Mouse (Mus musculus): ENCODE measurements at regions not wholly inside any gene's neighbourhood (a gene's known extent, or its start where the extent isn't known, plus 50 kb on each side); places are given as distances from the start of the nearest gene placed in this dataset.
A peak's percentile ranks its signal among the peaks of the same experiment; 100 is the strongest.

GRCm38 (mm10) chr9:41595749-41596148 lies 434.3 kb upstream of the Ubash3b start:
- Histone ChIP-seq H3K27ac (no peak overlapping the region), H3K9me3 (no peaks in the 10 kb centered on the region; the same call in 1 of the 2 replicates), H3K4me1 (peaks cover 2% of the 10 kb centered on the region; the same call in 1 of the 2 replicates), H3K4me2 (no peak overlapping the region), H3K27me3 (replicated peaks) (no peaks in the 10 kb centered on the region), H3K4me3 (replicated peaks) (no peak overlapping the region), H3K36me3 (no peaks in the 10 kb centered on the region), H3K9ac (no peak overlapping the region)
- ATAC-seq (ENCODE audit: insufficient read depth, low FRiP score, low read depth) = no peak
- 53% methylated on average over 5 of the region's 5 CpGs for WGBS

DNA sequence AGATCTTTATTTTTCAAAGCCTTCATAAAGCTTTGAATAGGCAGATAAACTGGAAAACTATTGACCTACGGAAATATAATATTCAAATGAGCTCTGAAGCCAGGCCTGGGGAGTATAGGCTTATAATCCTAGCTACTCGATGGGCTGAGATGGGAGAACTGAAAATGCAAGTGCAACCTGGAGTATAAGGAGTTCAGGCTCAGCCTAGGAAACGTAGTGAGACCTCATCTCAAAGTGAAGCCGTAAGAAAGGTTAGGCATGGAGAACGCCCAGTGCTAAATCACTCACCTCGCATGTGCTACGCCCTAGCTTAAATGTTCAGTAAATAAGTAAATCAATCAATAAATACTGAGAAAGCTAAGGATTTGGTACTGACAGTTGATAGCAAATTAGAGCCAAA lies 432.5 kb upstream of the Ubash3b start:
- Histone ChIP-seq H3K27me3 (replicated peaks) (no peaks in the 10 kb centered on the region), H3K4me1 (no peaks in the 10 kb centered on the region), H3K9ac (no peak overlapping the region), H3K9me3 (no peaks in the 10 kb centered on the region; the same call in 1 of the 2 replicates), H3K36me3 (no peaks in the 10 kb centered on the region), H3K4me3 (replicated peaks) (no peak overlapping the region), H3K27ac (no peak overlapping the region), H3K4me2 (no peak overlapping the region)
- no peak for ATAC-seq (ENCODE audit: insufficient read depth, low FRiP score, low read depth)
- WGBS = 74% methylated on average over 7 of the region's 7 CpGs

DNA sequence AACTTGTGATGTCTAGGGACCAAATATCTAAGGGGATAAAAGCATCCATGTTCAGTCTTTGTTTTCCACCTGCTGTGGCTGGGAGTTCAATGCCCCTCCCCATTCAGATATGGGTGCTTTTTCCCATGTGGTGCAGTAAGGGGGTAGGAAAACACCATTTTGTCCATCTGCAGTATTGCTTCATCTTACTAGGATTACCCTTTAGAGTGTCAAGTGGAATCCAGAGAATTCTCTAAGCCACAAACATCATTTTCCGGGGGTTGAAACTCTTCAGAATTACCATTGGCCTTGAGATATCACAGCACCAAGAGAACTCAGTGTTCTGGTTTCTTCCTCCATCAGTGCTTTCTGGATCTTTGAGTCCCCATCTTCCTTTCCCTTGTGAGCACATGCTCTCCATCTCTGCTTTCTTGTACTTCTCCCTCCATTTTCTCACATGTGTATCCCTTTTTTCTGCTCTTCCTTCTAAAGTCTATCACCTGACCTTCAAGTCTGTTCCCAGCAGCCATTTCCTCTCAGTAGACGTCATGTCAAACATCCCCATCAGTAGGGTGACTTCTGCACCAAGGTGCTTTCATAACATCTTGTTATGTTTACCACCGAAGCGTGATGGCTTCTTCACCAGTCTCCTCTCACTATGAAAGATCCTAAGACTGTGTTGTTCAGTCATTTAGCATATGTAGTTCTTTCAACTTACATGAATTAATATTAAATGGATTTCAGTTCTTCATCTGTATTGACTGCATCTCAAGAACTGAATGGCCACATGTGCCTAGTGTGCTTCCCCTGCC lies 431.6 kb upstream of the Ubash3b start:
- H3K9me3 ChIP-seq = no peaks in the 10 kb centered on the region; the same call in 1 of the 2 replicates
- WGBS = 86% methylated on average over 4 of the region's 4 CpGs
- no peak overlapping the region for H3K27ac ChIP-seq
- no peak overlapping the region for H3K4me3 ChIP-seq (replicated peaks)
- no peak for ATAC-seq (ENCODE audit: insufficient read depth, low FRiP score, low read depth)
- 0 out of 2 replicates have a peak, but pooled peaks cover 6% of the 10 kb centered on the region for H3K4me1 ChIP-seq
- H3K36me3 ChIP-seq = no peaks in the 10 kb centered on the region
- no peaks in the 10 kb centered on the region for H3K27me3 ChIP-seq (replicated peaks)
- H3K9ac ChIP-seq = no peak overlapping the region
- no peak overlapping the region for H3K4me2 ChIP-seq

GRCm38 (mm10) chr9:41592101-41592500 lies 430.6 kb upstream of the Ubash3b start:
- 90% methylated on average over 1 of the region's 1 CpGs for WGBS
- Histone ChIP-seq H3K4me1 (0 out of 2 replicates have a peak, but pooled peaks cover 9% of the 10 kb centered on the region), H3K4me2 (no peak overlapping the region), H3K27ac (no peak overlapping the region), H3K4me3 (replicated peaks) (no peak overlapping the region), H3K27me3 (replicated peaks) (no peaks in the 10 kb centered on the region), H3K9ac (no peak overlapping the region), H3K9me3 (no peaks in the 10 kb centered on the region; the same call in 1 of the 2 replicates), H3K36me3 (0 out of 2 replicates have a peak, but pooled peaks cover 2% of the 10 kb centered on the region)
- ATAC-seq (ENCODE audit: insufficient read depth, low FRiP score, low read depth) = no peak

DNA sequence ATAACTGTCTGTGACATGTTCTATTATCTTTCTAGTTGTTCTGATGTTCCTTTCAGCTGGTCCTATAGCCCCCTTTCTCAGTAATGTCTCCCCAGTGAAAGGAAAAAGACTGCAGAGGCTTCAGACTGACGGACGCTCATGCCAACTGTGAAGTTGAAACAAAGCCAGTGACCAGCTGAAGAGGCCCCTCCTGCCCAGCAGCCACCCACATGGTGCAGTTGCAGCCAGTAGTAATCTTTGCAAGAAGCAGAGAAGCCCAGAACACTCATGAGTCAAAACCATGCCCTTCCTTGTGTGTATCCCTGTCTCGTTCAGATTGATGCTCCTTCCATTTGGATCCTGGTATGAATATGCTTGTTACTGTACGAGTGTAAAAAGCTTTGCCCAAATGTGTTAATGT lies 428.7 kb upstream of the Ubash3b start:
- Histone ChIP-seq H3K27ac (no peak overlapping the region), H3K9ac (no peak overlapping the region), H3K4me2 (no peak overlapping the region), H3K9me3 (no peaks in the 10 kb centered on the region; the same call in 1 of the 2 replicates), H3K36me3 (0 out of 2 replicates have a peak, but pooled peaks cover 2% of the 10 kb centered on the region), H3K27me3 (replicated peaks) (no peaks in the 10 kb centered on the region), H3K4me3 (replicated peaks) (no peak overlapping the region), H3K4me1 (peaks cover 18% of the 10 kb centered on the region; the same call in 1 of the 2 replicates)
- ATAC-seq (ENCODE audit: insufficient read depth, low FRiP score, low read depth) = no peak
- WGBS = 82% methylated on average over 4 of the region's 4 CpGs

GRCm38 (mm10) chr9:41588466-41589425 lies 427.2 kb upstream of the Ubash3b start:
- Histone ChIP-seq H3K4me1 (peaks cover 18% of the 10 kb centered on the region; the same call in 1 of the 2 replicates), H3K36me3 (0 out of 2 replicates have a peak, but pooled peaks cover 2% of the 10 kb centered on the region), H3K27ac (peak overlapping the region; percentile 17; the same call in 1 of the 2 replicates), H3K9ac (no peak overlapping the region), H3K4me2 (no peak overlapping the region), H3K27me3 (replicated peaks) (no peaks in the 10 kb centered on the region), H3K4me3 (replicated peaks) (no peak overlapping the region), H3K9me3 (no peaks in the 10 kb centered on the region; the same call in 1 of the 2 replicates)
- WGBS = 73% methylated on average over 9 of the region's 9 CpGs
- no peak for ATAC-seq (ENCODE audit: insufficient read depth, low FRiP score, low read depth)

DNA sequence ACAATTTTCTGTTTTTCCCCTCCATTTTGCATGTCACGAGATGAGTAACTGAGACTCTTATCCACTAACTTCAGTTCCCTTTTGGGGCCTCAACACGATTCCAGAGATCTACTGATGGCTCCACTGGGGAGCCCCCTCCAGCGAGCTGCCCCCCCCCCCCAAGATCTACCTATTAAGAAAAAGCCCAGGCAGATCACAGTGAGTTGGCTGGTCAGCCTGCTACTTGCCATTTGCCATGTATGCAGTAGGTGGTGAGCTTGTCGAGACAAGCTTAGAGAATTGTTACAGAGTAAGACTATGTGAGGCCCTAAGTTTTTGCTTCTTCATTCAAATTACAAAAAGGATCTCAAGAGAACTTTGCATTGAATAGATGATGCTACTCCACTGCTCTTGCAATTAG lies 426.3 kb upstream of the Ubash3b start:
- 0 out of 2 replicates have a peak, but pooled peaks cover 2% of the 10 kb centered on the region for H3K36me3 ChIP-seq
- H3K9ac ChIP-seq = no peak overlapping the region
- WGBS = 42% methylated on average over 4 of the region's 4 CpGs
- no peak overlapping the region for H3K4me3 ChIP-seq (replicated peaks)
- peak overlapping the region; percentile 23; the same call in 1 of the 2 replicates for H3K27ac ChIP-seq
- no peak for ATAC-seq (ENCODE audit: insufficient read depth, low FRiP score, low read depth)
- no peaks in the 10 kb centered on the region for H3K27me3 ChIP-seq (replicated peaks)
- peak overlapping the region; percentile 14; the same call in 1 of the 2 replicates for H3K4me2 ChIP-seq
- peaks cover 18% of the 10 kb centered on the region; the same call in 1 of the 2 replicates for H3K4me1 ChIP-seq
- no peaks in the 10 kb centered on the region; the same call in 1 of the 2 replicates for H3K9me3 ChIP-seq

- H3K9ac ChIP-seq = no peak overlapping the region
- ATAC-seq (ENCODE audit: insufficient read depth, low FRiP score, low read depth) = no peak
- peaks cover 18% of the 10 kb centered on the region; the same call in 1 of the 2 replicates for H3K4me1 ChIP-seq
- no peaks in the 10 kb centered on the region for H3K27me3 ChIP-seq (replicated peaks)
- H3K4me3 ChIP-seq (replicated peaks) = no peak overlapping the region
- peak overlapping the region; percentile 45; the same call in 1 of the 2 replicates for H3K4me2 ChIP-seq
- 0 out of 2 replicates have a peak, but pooled peaks cover 2% of the 10 kb centered on the region for H3K36me3 ChIP-seq
- 70% methylated on average over 4 of the region's 4 CpGs for WGBS
- H3K27ac ChIP-seq = peak overlapping the region; percentile 26; the same call in 1 of the 2 replicates
- H3K9me3 ChIP-seq = no peaks in the 10 kb centered on the region; the same call in 1 of the 2 replicates
These were observed 425.6 kb upstream of the Ubash3b start for GRCm38 (mm10) chr9:41586966-41587570.

DNA sequence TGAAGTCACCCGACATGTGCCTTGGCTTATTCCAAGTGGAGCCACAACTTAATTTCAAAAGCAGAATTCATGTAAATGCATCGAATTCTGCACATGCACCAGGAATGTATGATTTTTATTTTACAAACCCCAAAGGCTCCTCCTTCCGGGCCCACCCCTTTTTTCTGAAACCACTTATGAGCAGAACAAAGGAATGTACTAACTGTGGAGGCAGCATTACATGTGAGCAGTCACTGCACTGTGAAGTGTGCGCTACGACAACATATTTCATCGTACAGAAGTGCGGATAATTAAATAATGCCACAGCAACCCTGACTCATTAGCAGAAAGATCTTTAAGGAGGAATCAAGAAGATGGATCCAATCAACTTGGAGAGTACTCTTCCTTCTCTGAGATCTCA lies 424.8 kb upstream of the Ubash3b start:
- Histone ChIP-seq H3K27ac (0 out of 2 replicates have a peak overlapping the region, but pooled peaks have one; percentile 42), H3K27me3 (replicated peaks) (no peaks in the 10 kb centered on the region), H3K9ac (no peak overlapping the region), H3K4me1 (peaks cover 18% of the 10 kb centered on the region; the same call in 1 of the 2 replicates), H3K4me3 (replicated peaks) (no peak overlapping the region), H3K9me3 (no peaks in the 10 kb centered on the region), H3K36me3 (0 out of 2 replicates have a peak, but pooled peaks cover 2% of the 10 kb centered on the region), H3K4me2 (peak overlapping the region; percentile 45)
- 62% methylated on average over 7 of the region's 7 CpGs for WGBS
- ATAC-seq (ENCODE audit: insufficient read depth, low FRiP score, low read depth) = no peak

DNA sequence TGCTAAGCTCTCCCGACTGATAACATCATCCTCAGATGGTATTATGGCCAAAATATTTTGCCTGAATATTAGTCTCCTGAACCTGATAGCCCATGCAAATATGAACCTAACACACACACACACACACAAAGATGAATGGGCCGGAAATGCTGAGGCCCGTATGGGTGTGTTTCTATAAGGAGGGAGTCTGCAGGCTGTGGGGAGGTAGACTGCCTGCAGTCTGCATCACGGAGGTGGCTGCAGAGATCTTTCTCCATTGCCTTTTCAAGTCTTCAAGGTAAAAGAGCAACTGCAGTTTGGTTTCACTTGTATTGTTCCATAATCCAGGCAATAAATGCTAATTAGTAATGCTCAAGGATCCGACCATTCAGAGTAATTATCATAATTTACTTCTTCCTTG lies 424.3 kb upstream of the Ubash3b start:
- H3K9me3 ChIP-seq = no peaks in the 10 kb centered on the region
- H3K36me3 ChIP-seq = 0 out of 2 replicates have a peak, but pooled peaks cover 2% of the 10 kb centered on the region
- 0 out of 2 replicates have a peak overlapping the region, but pooled peaks have one; percentile 59 for H3K27ac ChIP-seq
- no peak for ATAC-seq (ENCODE audit: insufficient read depth, low FRiP score, low read depth)
- peak overlapping the region; percentile 11; the same call in 1 of the 2 replicates for H3K4me3 ChIP-seq (replicated peaks)
- H3K27me3 ChIP-seq (replicated peaks) = no peaks in the 10 kb centered on the region
- H3K4me2 ChIP-seq = peak overlapping the region; percentile 45
- H3K4me1 ChIP-seq = peaks cover 18% of the 10 kb centered on the region; the same call in 1 of the 2 replicates
- 39% methylated on average over 5 of the region's 5 CpGs for WGBS
- no peak overlapping the region; the same call in 1 of the 2 replicates for H3K9ac ChIP-seq

- WGBS = 26% methylated on average over 7 of the region's 7 CpGs
- Histone ChIP-seq H3K4me2 (peak overlapping the region; percentile 43), H3K9ac (no peak overlapping the region), H3K9me3 (no peaks in the 10 kb centered on the region), H3K27ac (peak overlapping the region; percentile 59; the same call in 1 of the 2 replicates), H3K36me3 (0 out of 2 replicates have a peak, but pooled peaks cover 2% of the 10 kb centered on the region), H3K4me1 (peaks cover 18% of the 10 kb centered on the region; the same call in 1 of the 2 replicates), H3K4me3 (replicated peaks) (peak overlapping the region; percentile 21; the same call in 1 of the 2 replicates), H3K27me3 (replicated peaks) (no peaks in the 10 kb centered on the region)
- no peak for ATAC-seq (ENCODE audit: insufficient read depth, low FRiP score, low read depth)
These were observed 423.5 kb upstream of the Ubash3b start for GRCm38 (mm10) chr9:41585012-41585411.

Measured in stomach, embryonic 15.5 days (tissue).